Mouse (Mus musculus) stomach, embryonic 14.5 days (tissue): Measurements from ENCODE around the gene Slc16a8. TPM values are rescaled to one million over a fixed set of nuclear protein-coding genes. Genes with fewer than 3 reads are reported as not detected.
"Not testable (repeated sequence)": the region's sequence is repeated elsewhere in the genome, so short reads cannot be mapped to it uniquely, and the experiment has no call there.

Experiments
- ATAC-seq: fragments of 200-750 bp; cut with Nextera tagmentation; 2 replicates; pipeline ENCODE4 v1.8.0; 2017; ENCODE audit warnings: low read depth, moderate TSS enrichment; ENCODE audit not compliant: insufficient number of reproducible peaks, insufficient read depth, low FRiP score
- H3K27ac ChIP-seq: fragments of 300-500 bp; sonication (generic); 2 replicates; pipeline ENCODE4 v1.5.1; 2014; ENCODE audit warnings: mild to moderate bottlenecking, low read length, moderate library complexity, mixed read lengths
- H3K27me3 ChIP-seq: fragments of 300-500 bp; sonication (generic); 2 replicates; pipeline ENCODE4 v1.6.1; 2014; ENCODE audit warnings: low read length, control low read depth, mixed read lengths; ENCODE audit not compliant: control insufficient read depth, insufficient read depth
- H3K36me3 ChIP-seq: fragments of 300-500 bp; sonication (generic); 2 replicates; pipeline ENCODE4 v1.6.1; 2014; ENCODE audit warnings: mild to moderate bottlenecking, control low read depth, low read length, moderate library complexity, mixed read lengths; ENCODE audit not compliant: control insufficient read depth, insufficient read depth
- H3K4me1 ChIP-seq: fragments of 300-500 bp; sonication (generic); 2 replicates; pipeline ENCODE4 v1.6.1; 2014; ENCODE audit warnings: low read length, control low read depth, mixed read lengths; ENCODE audit not compliant: control insufficient read depth, insufficient read depth
- H3K4me2 ChIP-seq: fragments of 300-500 bp; sonication (generic); replicated peaks from 2 replicates; pipeline ENCODE4 v1.6.1; 2014; ENCODE audit warnings: low read depth, low read length, control low read depth
- H3K4me3 ChIP-seq: fragments of 300-500 bp; sonication (generic); 2 replicates; pipeline ENCODE4 v1.5.1; 2014; ENCODE audit warnings: low read depth, low read length, control low read depth
- H3K9ac ChIP-seq: fragments of 300-500 bp; sonication (generic); replicated peaks from 2 replicates; pipeline ENCODE4 v1.6.1; 2014; ENCODE audit warnings: low read depth, mild to moderate bottlenecking, control low read depth, low read length, moderate library complexity, mixed read lengths
- H3K9me3 ChIP-seq: fragments of 300-500 bp; sonication (generic); 2 replicates; pipeline ENCODE4 v1.6.1; 2016; ENCODE audit warnings: low read depth, low read length, control low read depth; ENCODE audit not compliant: control insufficient read depth
- WGBS: fragments of 180-500 bp; shearing (Covaris S2); extraction: QIAGEN DNeasy Blood & Tissue Kit; methylation state at CpG from one replicate; pipeline ENCODE4 v1.1.7; 2014; 5-methylcytosine and 5-hydroxymethylcytosine counted together
- polyA plus RNA-seq: library from polyadenylated mRNA; unstranded; fragments of >200 nt; fragmentation: Nextera tagmentation; extraction: Ambion mirVana; gene quantifications from 2 replicates; pipeline ENCODE4 v1.2.1, GENCODE M21; 2014

The Slc16a8 gene
- polyA plus RNA-seq, 1 experiment from 2014 or later: 0.19 TPM

- Histone ChIP-seq H3K27me3 (no peaks in the 10 kb centered on the region), H3K4me1 (no peaks in the 10 kb centered on the region), H3K4me3 (no peak overlapping the region), H3K36me3 (peaks cover 42% of the 10 kb centered on the region), H3K9me3 (no peaks in the 10 kb centered on the region), H3K27ac (no peak overlapping the region), H3K4me2 (no peak overlapping the region), H3K9ac (no peak overlapping the region)
- WGBS: 17% methylated on average over 10 of the region's 10 CpGs
- peak; percentile 94 for ATAC-seq
Observed at GRCm38 (mm10) chr15:79243234-79244042, 11.1 kb downstream of the Slc16a8 start.

DNA sequence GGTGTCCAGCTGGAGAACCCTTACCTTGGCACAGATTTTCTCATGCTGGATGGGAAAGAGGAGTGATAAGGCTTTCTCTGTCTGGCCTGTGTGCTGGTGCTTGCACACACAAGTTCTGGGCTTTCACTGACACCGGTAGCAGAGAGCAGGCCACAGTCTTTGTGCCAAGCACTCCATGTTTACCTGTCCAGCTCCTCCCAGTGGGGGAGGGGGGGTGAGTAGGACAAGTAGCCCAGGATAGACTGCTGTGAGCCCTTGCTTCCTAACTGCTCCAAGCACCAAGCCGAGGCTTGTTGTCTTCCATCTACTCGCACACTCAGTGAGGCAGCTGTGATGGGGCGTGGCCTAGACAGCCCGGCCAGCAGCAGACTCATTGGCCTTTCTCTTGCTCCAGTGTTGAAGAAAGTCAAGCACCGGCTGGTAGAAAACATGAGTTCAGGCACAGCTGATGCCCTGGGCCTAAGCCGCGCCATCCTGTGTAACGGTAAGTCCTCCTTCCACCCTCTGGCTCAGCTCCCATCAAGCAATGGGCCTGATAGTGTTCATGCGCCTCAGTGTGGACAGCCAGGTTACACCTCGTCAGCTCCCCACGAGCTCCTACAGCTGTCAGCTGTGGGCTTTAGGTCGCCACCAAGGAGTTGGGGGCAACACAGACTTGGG is 11.9 kb downstream of the Slc16a8 start:
- ATAC-seq: peak; percentile 10; the same call in 1 of the 2 replicates
- no peaks in the 10 kb centered on the region for H3K27me3 ChIP-seq
- H3K4me2 ChIP-seq: no peak overlapping the region
- H3K27ac ChIP-seq: no peak overlapping the region
- 69% methylated on average over 13 of the region's 13 CpGs for WGBS
- H3K4me1 ChIP-seq: no peaks in the 10 kb centered on the region
- H3K4me3 ChIP-seq: no peak overlapping the region
- no peaks in the 10 kb centered on the region for H3K9me3 ChIP-seq
- H3K9ac ChIP-seq: no peak overlapping the region
- H3K36me3 ChIP-seq: peaks cover 41% of the 10 kb centered on the region

GRCm38 (mm10) chr15:79238036-79238435 is 16.5 kb downstream of the Slc16a8 start:
- no peak overlapping the region for H3K9ac ChIP-seq
- H3K27me3 ChIP-seq: no peaks in the 10 kb centered on the region
- no peak overlapping the region for H3K4me3 ChIP-seq
- H3K36me3 ChIP-seq: peaks cover 35% of the 10 kb centered on the region
- no peaks in the 10 kb centered on the region for H3K4me1 ChIP-seq
- no peak for ATAC-seq
- no peak overlapping the region for H3K4me2 ChIP-seq
- no peak overlapping the region for H3K27ac ChIP-seq
- 81% methylated on average over 6 of the region's 6 CpGs for WGBS
- no peaks in the 10 kb centered on the region for H3K9me3 ChIP-seq

DNA sequence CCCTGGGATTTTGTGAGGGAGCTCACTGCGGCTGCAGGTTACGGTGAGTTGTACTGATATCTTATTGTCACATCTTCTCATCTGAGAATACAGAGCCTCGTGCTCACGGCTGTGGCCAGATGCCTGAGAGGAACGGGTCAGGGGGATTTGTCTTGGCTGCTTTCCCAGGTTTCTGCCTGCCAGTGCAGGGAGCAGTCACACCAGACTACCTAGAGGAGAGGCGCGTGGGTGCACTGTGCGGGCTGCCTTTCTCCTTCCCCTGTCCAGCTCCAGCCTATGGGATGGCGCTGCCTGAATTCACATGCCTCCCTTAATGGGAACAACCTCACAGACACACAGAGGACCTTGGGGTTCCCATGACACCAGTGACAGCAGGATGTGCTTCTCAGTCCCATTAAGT is 19.3 kb downstream of the Slc16a8 start:
- Histone ChIP-seq H3K27ac (no peak overlapping the region), H3K4me2 (no peak overlapping the region), H3K4me3 (no peak overlapping the region), H3K36me3 (peaks cover 24% of the 10 kb centered on the region), H3K27me3 (no peaks in the 10 kb centered on the region), H3K9ac (no peak overlapping the region), H3K9me3 (no peaks in the 10 kb centered on the region), H3K4me1 (no peaks in the 10 kb centered on the region)
- ATAC-seq: no peak
- 80% methylated on average over 9 of the region's 9 CpGs for WGBS

- ATAC-seq: peak; percentile 89
- Histone ChIP-seq H3K27me3 (no peaks in the 10 kb centered on the region), H3K27ac (peak within 1 kb of the TSS; percentile 96), H3K4me3 (peak within 1 kb of the TSS; percentile 70), H3K4me2 (peak within 1 kb of the TSS; percentile 86), H3K36me3 (peaks cover 5% of the 10 kb centered on the region), H3K9ac (peak within 1 kb of the TSS; percentile 71), H3K4me1 (peaks cover 4% of the 10 kb centered on the region; the same call in 1 of the 2 replicates), H3K9me3 (no peaks in the 10 kb centered on the region)
- under 1% methylated on average over 51 of the region's 51 CpGs for WGBS
Observed at GRCm38 (mm10) chr15:79229058-79229821, 25.3 kb downstream of the Slc16a8 start, which contains the start of the genes Pick1 and Gm49486. Pick1 (plus strand) TSS chr15:79229173. Gm49486 (plus strand) TSS chr15:79229391.

DNA sequence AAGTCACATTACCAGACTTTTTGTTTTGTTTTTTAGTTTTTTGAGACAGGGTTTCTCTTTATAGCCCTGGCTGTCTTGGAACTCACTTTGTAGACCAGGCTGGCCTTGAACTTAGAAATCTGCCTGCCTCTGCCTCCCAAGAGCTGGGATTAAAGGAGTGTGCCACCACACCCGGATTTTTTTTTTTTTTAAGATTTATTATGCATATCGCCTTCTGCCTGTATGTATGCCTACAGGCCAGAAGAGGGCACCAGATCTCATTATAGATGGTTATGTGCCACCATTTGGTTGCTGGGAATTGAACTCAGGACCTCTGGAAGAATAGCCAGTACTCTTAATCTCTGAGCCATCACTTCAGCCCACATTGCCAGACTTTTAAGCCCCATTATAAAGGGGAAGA is 28.8 kb downstream of the Slc16a8 start:
- not testable (repeated sequence) for H3K4me2 ChIP-seq, H3K27me3 ChIP-seq, H3K4me1 ChIP-seq, H3K9ac ChIP-seq, H3K9me3 ChIP-seq, H3K36me3 ChIP-seq, H3K27ac ChIP-seq, H3K4me3 ChIP-seq, ATAC-seq
- 55% methylated on average over 2 of the region's 2 CpGs for WGBS

DNA sequence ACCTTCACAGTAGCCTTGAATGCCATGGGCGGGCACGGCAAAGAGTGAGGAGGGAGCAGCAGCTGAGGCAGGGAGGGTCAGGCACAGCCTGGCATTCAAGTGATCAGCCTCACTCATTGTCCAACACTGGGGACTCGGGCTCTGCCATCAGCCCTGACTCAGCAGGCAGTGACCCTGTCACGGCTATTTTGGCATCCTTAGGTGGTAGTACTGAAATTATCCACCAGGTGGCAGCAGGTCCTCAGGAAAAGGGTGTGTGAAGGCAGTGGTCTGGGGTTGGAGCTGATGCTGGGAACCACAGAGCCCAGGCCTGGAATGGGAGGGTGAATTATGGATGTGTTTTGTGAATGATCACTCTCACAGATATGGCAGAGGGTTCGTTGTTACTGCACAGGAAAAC is 29.9 kb downstream of the Slc16a8 start:
- ATAC-seq: peak; percentile 60; the same call in 1 of the 2 replicates
- WGBS: 16% methylated on average over 5 of the region's 5 CpGs
- no peak overlapping the region for H3K4me2 ChIP-seq

DNA sequence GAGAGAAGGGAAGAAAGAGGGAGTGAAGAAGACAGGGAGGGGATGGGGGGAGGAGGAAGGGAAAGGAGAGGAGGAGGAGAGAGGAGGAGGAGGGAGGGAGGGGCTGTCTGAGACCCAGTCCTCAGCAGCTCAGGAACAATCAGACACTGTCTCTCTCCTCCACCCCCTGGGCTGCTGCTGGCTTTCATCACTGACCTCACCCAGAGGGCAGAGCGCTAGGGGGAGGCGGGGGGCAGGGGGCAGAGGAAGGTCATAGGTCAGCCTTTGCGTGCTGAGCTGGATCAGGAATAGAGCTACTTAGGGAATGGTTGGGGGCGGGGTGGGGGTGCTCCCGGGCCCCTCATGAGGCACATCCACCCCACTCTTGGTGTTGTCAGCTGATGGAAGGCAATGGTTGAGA is 30.9 kb downstream of the Slc16a8 start:
- H3K27me3 ChIP-seq: no peaks in the 10 kb centered on the region
- H3K4me3 ChIP-seq: no peak overlapping the region
- H3K36me3 ChIP-seq: no peaks in the 10 kb centered on the region
- ATAC-seq: no peak
- no peaks in the 10 kb centered on the region for H3K4me1 ChIP-seq
- H3K9ac ChIP-seq: no peak overlapping the region
- 15% methylated on average over 5 of the region's 5 CpGs for WGBS
- H3K27ac ChIP-seq: no peak overlapping the region
- H3K4me2 ChIP-seq: no peak overlapping the region
- no peaks in the 10 kb centered on the region for H3K9me3 ChIP-seq

More for the DNA sequence above, 29.9 kb downstream of the Slc16a8 start:
- Histone ChIP-seq H3K27me3 (no peaks in the 10 kb centered on the region), H3K9ac (no peak overlapping the region), H3K27ac (no peak overlapping the region), H3K36me3 (no peaks in the 10 kb centered on the region), H3K4me1 (peaks cover 1% of the 10 kb centered on the region; the same call in 1 of the 2 replicates), H3K4me3 (no peak overlapping the region), H3K9me3 (no peaks in the 10 kb centered on the region)
